Mouse (Mus musculus): ENCODE measurements around the gene Paxx. TPM values are rescaled to one million over a fixed set of nuclear protein-coding genes. Genes with fewer than 3 reads are reported as not detected.
A peak's percentile ranks its signal among the peaks of the same experiment; 100 is the strongest.

Paxx gene
- total RNA-seq, 2 experiments from 2014 or later, result 65.9 to 75.3 TPM

DNA sequence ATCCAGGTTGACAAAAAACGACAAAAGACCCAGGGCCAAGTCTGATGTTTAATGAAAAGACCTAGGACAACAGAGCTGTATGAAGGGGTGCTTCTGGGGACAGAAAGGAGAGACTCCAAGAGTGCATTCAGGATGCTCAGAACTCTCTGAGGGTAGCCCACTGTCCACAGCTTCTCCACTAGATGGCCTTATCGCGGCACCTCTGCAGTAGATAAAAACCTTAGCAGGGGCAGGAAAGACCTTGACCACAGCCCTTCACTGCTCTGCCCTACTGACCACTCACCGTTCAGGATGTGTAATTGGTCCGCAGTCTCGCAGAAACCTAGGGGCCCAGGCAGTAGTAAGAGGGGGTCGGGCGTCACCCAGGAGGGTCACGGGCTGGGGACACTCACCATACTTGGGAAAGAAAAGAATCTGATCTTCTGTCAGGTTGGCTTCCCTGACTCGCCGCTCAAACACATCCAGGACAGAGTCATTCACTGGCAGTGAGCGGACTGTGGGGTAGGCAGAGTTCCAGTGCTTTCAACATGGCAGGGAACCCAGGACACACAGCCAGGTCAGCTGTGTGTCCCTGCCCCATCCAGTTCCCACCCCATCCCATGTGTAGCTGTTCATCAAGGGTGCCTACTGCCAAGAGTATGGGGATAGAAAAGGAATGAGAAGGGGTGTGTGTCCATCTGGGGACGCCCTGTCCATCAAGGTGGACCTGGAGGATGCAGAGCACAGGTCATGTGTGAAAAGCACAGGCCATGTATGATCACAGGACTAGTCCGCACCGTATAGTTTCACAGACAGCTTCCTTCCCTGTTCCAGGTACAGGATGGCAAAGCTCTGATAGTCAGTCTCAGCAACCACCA, 38.0 kb upstream of the Paxx start:
- no peak for DNase-seq (ENCODE audit: extremely low spot score in 1 of 2, low spot score in 2 of 2)
- no peak overlapping the region for H3K27ac ChIP-seq
- no peak; the same call in 1 of the 2 replicates for TF ChIP-seq CTCF (IDR thresholded peaks at IDR 0.05)
- intact Hi-C loops (cut with DNase I), result no loop called here
- H3K4me3 ChIP-seq, result no peak overlapping the region

DNA sequence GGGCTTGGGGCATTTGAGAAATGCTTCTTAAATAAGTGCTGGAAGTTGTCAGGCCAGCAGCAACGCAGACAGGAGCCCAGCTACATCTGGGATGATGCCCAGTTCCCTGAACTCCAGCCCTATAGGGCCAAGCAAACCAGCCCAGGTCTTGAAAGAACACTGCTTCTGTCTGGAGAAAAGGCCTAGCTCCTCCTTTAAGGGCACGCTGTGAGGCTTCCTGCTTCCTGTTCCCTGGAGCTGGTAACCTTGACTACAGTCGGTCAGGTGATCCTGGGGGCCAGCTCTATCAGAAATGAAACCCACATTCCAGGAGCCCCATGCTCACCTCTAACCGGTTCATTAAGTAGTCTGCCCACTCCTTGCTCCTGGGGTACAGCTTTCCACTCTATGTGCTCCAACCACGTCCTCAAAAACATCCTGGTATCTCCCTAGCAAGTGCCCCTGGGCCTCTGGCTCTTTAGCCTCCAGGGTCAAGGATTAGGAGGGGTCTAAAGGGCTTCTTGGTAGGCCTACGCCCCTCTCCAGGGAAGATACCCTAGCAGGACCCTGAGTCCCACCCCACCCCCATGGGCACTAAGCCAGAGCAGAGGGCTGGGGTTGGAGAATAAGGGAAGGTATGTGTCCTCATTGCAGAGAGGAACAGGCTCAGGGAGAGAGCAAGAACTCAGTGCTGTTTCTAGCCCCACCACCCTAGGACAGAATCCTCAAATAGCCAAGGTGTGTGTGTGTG, 37.1 kb upstream of the Paxx start:
- DNase-seq (ENCODE audit: extremely low spot score in 1 of 2, low spot score in 2 of 2), result no peak
- intact Hi-C loops (cut with DNase I), result no loop called here
- Histone ChIP-seq H3K27ac (no peak overlapping the region), H3K4me3 (no peak overlapping the region)
- TF ChIP-seq CTCF (IDR thresholded peaks at IDR 0.05), result no peak

DNA sequence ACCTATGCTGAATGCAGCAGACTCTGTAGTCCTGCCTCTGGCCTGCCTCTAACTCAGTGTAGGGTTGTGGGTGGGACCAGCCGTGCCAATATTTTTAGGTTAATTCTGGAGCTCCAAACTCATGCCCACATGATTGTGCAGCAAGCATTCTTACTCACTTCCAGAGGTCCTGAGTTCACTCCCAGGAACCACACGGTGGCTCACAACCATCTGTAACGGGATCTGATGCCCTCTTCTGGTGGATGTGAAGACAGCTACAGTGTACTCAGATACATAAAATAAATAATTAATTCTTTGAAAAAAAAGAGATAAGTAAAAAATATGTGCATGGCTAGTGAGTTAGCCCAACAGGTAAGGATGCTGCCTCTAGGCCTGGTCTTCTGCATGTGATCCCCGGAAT, 35.6 kb upstream of the Paxx start:
- intact Hi-C loops (cut with DNase I), result no loop called here

DNA sequence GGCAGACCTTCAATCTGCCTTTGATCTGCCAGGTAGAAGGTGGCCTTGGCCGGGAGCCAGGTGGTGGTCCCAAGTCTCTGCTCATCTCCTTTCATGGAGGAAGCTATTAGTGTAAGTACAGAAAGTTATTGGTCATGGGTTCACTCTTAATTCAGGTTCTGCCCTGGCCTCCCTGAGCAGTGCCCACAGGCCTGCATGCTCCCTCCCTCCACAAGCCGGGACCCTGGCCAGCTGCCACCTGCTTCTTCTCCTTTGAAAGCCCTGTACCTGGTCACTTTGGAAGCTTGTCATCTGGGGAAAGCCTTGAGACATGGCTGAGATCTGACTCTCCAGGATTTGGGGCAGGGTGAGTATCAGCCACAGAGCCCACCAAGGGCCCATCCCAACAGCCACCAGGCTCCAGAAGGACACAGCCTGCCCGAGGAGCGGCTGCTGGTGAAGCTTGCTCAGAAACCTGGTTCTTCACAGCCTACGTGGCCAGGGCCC, 32.6 kb upstream of the Paxx start, which contains the start of gene Lcn12:
TSS of gene Lcn12 (minus strand) at position 436 of the 486 bp plus-strand sequence.
- no peak within 1 kb of the TSS for H3K4me3 ChIP-seq
- TF ChIP-seq CTCF (IDR thresholded peaks at IDR 0.05), result no peak
- H3K27ac ChIP-seq, result no peak within 1 kb of the TSS
- intact Hi-C loops (cut with DNase I), result no loop called here
- no peak for DNase-seq (ENCODE audit: extremely low spot score in 1 of 2, low spot score in 2 of 2)

More for the DNA sequence above, 35.6 kb upstream of the Paxx start:
- no peak overlapping the region for H3K27ac ChIP-seq
- H3K4me3 ChIP-seq, result no peak overlapping the region
- no peak for DNase-seq (ENCODE audit: extremely low spot score in 1 of 2, low spot score in 2 of 2)
- TF ChIP-seq CTCF (IDR thresholded peaks at IDR 0.05), result peak; percentile 61

DNA sequence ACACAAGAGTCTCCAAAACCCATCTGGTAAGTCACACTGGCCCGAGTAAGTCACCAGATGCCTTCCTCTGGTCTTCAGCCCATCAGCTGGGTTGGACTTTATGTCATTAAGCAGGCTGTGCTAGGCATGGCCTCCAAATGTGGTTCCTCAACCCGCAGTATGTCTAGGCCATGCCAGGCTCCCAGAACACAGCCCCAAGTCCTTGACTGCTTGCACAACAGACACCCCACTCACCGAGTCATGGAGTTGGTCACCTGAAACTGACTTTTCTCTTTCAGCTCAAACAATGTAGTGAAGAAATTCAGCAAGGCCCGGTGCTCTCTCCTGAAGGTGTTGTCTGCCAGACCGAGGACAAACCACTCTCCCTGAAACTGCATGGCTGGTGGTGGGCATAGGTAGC, 32.1 kb upstream of the Paxx start:
- Histone ChIP-seq H3K4me3 (no peak overlapping the region), H3K27ac (no peak overlapping the region)
- no peak for DNase-seq (ENCODE audit: extremely low spot score in 1 of 2, low spot score in 2 of 2)
- intact Hi-C loops (cut with DNase I), result no loop called here
- TF ChIP-seq CTCF (IDR thresholded peaks at IDR 0.05), result no peak

DNA sequence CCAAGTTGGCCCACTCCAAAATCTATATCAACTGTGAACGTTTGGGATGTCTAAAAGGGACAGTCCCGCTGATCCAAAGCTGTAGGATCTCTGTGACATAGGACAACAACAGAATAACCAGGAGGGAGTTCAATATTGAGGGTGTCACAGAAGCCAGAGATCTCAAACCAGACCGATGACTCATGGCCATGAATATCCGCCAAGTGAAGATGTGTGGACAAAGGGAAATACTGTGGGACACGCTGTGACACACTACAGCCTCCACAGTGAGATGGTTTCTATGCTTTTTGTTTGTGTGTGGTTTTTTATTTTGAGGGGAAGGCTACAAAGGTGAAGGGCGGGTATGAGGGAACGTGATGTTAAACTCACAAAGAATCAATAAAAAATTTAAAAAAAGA, 27.8 kb upstream of the Paxx start:
- Histone ChIP-seq H3K4me3 (no peak overlapping the region), H3K27ac (no peak overlapping the region)
- intact Hi-C loops (cut with DNase I), result no loop called here
- TF ChIP-seq CTCF (IDR thresholded peaks at IDR 0.05), result no peak
- no peak for DNase-seq (ENCODE audit: extremely low spot score in 1 of 2, low spot score in 2 of 2)

DNA sequence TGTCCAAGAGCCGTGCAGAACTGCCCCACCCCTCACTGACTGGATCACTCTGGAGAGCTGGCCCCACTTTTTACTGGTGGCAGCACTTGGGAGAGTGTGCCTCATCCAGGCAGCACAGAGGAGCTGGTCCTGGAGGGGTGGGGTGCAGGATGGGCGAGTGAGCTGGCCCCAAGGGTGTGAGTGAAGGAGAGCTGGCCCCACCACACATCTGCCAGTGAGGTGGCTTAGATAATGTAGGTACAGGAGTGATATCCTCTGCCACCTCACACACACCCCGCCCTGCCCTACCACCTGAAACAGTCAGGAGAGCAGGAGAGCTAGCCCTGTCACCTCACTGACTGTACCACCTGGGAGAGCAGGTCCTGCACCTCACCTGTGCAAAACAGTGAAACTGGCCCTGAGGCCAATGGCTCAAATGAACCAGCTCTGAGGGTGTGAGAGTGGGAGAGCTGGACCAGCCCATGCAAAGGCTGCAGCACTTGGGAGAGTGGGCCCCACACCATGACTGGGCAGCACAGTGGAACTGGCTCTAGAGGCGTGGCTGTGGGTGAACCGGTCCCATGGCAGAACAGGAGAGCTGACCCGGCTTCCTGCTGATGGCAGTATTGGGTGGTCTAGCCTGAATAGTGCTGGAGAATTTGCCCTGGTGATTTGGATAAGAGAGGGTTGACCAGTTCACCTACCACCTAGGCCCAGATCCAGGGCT, 27.2 kb upstream of the Paxx start:
- Histone ChIP-seq H3K27ac (no peak overlapping the region), H3K4me3 (no peak overlapping the region)
- TF ChIP-seq CTCF (IDR thresholded peaks at IDR 0.05), result no peak
- no peak for DNase-seq (ENCODE audit: extremely low spot score in 1 of 2, low spot score in 2 of 2)
- intact Hi-C loops (cut with DNase I), result no loop called here

DNA sequence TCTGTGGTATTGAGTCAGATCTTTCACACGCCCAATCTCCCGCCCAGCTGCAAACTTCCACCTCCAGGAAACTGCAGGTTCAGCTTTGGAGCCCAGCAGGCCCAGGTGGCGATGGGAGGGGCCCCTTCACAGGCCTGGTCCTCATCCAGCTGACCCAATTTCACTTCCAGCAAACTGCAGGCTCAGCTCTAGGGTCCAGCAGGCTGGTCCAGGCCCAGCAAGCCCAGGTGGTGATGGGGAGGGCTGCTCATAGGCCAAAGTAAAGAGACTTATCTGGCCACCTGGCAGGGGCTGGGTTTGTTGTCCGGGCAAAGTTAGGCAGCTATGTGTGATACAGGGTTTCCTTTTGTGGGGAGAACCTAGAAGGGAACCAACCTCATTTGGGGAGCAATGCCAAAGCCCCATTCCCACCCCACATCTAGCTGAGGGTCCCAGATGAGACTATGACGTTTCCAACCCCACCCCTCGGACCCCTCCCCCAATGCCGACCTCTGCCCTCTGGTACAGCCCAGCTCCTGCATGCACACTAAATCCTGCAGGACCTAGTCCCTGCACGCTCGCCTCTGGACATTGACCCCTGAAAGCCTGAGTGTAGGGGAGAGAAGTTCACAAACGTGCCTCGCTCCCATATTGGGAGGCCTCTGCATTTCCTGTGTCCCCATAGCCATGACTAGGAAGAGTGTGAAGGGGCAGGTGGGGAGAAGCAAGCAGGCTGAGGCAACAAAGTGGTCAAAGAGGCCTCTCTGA, 24.2 kb upstream of the Paxx start:
- intact Hi-C loops (cut with DNase I), result loop anchor here (5.0 kb wide), 2 partner anchors 58 to 108 kb away; partner anchors contain the start of gene Abca2
- no peak for DNase-seq (ENCODE audit: extremely low spot score in 1 of 2, low spot score in 2 of 2)
- Histone ChIP-seq H3K27ac (no peak overlapping the region), H3K4me3 (no peak overlapping the region)
- TF ChIP-seq CTCF (IDR thresholded peaks at IDR 0.05), result no peak

DNA sequence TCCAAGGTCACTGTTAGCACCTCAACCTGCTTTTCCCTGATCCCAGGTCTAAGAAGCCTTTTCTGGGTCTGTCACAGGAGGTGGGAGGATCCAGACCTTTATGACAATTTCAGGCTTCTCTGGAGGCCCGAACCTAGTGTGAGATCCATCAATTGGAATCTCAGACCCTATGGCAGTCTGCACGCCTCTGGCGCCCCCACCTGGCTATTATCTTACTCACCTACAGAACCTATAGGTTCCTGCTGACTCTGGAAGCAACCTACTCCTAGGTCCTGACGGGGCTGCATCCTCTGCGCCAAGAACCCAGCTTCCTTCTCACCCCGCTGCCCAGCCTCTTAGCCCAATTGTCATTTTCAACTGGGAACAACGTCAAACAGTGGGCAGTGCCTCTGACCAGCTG, 22.1 kb upstream of the Paxx start:
- intact Hi-C loops (cut with DNase I), result loop anchor here (5.0 kb wide), 2 partner anchors 56 to 106 kb away; partner anchors contain the start of gene Abca2
- Histone ChIP-seq H3K4me3 (no peak overlapping the region), H3K27ac (no peak overlapping the region)
- TF ChIP-seq CTCF (IDR thresholded peaks at IDR 0.05), result peak; percentile 52
- DNase-seq (ENCODE audit: extremely low spot score in 1 of 2, low spot score in 2 of 2), result no peak

DNA sequence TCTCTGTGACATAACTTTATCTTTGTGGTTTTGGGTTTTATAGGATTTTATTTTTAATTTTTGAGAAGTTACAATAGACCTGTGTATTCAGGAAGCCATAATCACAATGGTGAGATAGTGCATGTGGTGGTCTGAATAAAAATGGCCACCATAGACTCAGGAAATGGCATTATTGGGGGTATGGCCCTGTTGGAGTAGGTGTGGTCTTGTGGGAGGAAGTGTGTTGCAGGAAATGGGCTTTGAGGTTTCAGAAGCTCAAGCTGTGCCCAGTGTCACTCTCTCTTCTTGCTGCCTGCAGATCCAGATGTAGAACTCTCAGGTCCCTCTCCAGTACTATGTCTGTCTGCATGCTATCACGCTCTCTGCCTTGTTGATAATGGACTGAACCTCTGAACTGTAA, 19.6 kb upstream of the Paxx start:
- no peak overlapping the region for H3K27ac ChIP-seq
- DNase-seq (ENCODE audit: extremely low spot score in 1 of 2, low spot score in 2 of 2), result no peak
- H3K4me3 ChIP-seq, result no peak overlapping the region
- no peak for TF ChIP-seq CTCF (IDR thresholded peaks at IDR 0.05)
- intact Hi-C loops (cut with DNase I), result loop anchor here (5.0 kb wide), 2 partner anchors 53 to 103 kb away; partner anchors contain the start of gene Abca2
